ENCODE assay signal across 14 mouse cellular contexts in genomic region chr2:90536555-90536954, GRCm38 (mm10). TPM values are rescaled to one million over a fixed set of nuclear protein-coding genes. Genes with fewer than 3 reads are reported as not detected.
DNase-seq lines count a peak whose midpoint lies in the region; ATAC-seq and TF ChIP-seq lines count a peak whose summit lies in the region.
"Had no signal": no experiment of that assay in that cellular context is flagged by ENCODE, and none has a peak within 500 bp of the region (broad histone marks: within the 10 kb centered on the region; RNA-seq: fewer than 3 reads in every experiment).

No protein-coding gene starts in this region.

- H3K36me3 ChIP-seq in kidney, embryonic 14.5 days (ENCODE audit: control insufficient read depth, insufficient read depth, low read length) = no peaks in the 10 kb centered on the region
- H3K36me3 ChIP-seq in midbrain, embryonic 16.5 days (ENCODE audit: control insufficient read depth, insufficient read depth, low read length) = no peaks in the 10 kb centered on the region
- no peaks in the 10 kb centered on the region for H3K36me3 ChIP-seq in midbrain, embryonic 13.5 days
- H3K36me3 ChIP-seq in midbrain, postnatal 0 days (ENCODE audit: insufficient read depth, low read length) = no peaks in the 10 kb centered on the region
- H3K36me3 ChIP-seq: intestine, embryonic 15.5 days; limb, embryonic 12.5 days had no signal

- peaks cover 14% of the 10 kb centered on the region; the same call in 1 of the 2 replicates for H3K4me1 ChIP-seq in kidney, embryonic 14.5 days (ENCODE audit: control insufficient read depth, insufficient read depth, low read length)
- H3K4me1 ChIP-seq in midbrain, embryonic 16.5 days (ENCODE audit: control insufficient read depth, insufficient read depth, low read length) = peaks cover 8% of the 10 kb centered on the region; the same call in 1 of the 2 replicates
- H3K4me1 ChIP-seq in midbrain, embryonic 13.5 days (replicated peaks) = peaks cover 5% of the 10 kb centered on the region; the same call in 1 of the 2 replicates
- H3K4me1 ChIP-seq in midbrain, postnatal 0 days (ENCODE audit: insufficient read depth, low read length) = no peaks in the 10 kb centered on the region
- H3K4me1 ChIP-seq: limb, embryonic 12.5 days had no signal

- DNase-seq in adrenal gland, postnatal 10 days = peak; percentile 29
- DNase-seq in adrenal gland, postnatal 25 days = no peak
- DNase-seq in kidney, adult 11 months = no peak
- peak; percentile 28 for DNase-seq in midbrain, postnatal 0 days (ENCODE audit: low spot score)
- no peak for DNase-seq in urinary bladder, postnatal 36 days (ENCODE audit: low spot score in 2 of 2)
- DNase-seq: gastrocnemius, postnatal 10 days; heart, adult 2 months; heart, postnatal 14 days had no signal

- H3K27ac ChIP-seq in kidney, embryonic 14.5 days (ENCODE audit: low read depth, low read length) = no peak overlapping the region
- H3K27ac ChIP-seq in midbrain, embryonic 16.5 days (ENCODE audit: low read length) = no peak overlapping the region; the same call in 1 of the 2 replicates
- no peak overlapping the region for H3K27ac ChIP-seq in midbrain, embryonic 13.5 days
- no peak overlapping the region for H3K27ac ChIP-seq in midbrain, postnatal 0 days (ENCODE audit: low read depth, low read length)
- H3K27ac ChIP-seq: heart, adult 2 months; intestine, embryonic 15.5 days; limb, embryonic 12.5 days had no signal

- no peaks in the 10 kb centered on the region for H3K9me3 ChIP-seq in kidney, embryonic 14.5 days (ENCODE audit: control insufficient read depth, low read length)
- no peaks in the 10 kb centered on the region for H3K9me3 ChIP-seq in midbrain, embryonic 16.5 days (replicated peaks; ENCODE audit: control insufficient read depth, low read length, poor library complexity, severe bottlenecking)
- no peaks in the 10 kb centered on the region for H3K9me3 ChIP-seq in midbrain, embryonic 13.5 days
- no peaks in the 10 kb centered on the region for H3K9me3 ChIP-seq in midbrain, postnatal 0 days (ENCODE audit: low read length)
- H3K9me3 ChIP-seq: intestine, embryonic 15.5 days; limb, embryonic 12.5 days had no signal

- WGBS in kidney, embryonic 14.5 days = 14% methylated on average over 9 of the region's 9 CpGs
- 32% methylated on average over 9 of the region's 9 CpGs for WGBS in midbrain, embryonic 16.5 days
- WGBS in midbrain, embryonic 13.5 days = 57% methylated on average over 9 of the region's 9 CpGs
- 42% methylated on average over 9 of the region's 9 CpGs for WGBS in midbrain, postnatal 0 days

- no peak for TF ChIP-seq CTCF in midbrain, postnatal 0 days (IDR thresholded peaks at IDR 0.05)

- H3K27me3 ChIP-seq in kidney, embryonic 14.5 days (ENCODE audit: control insufficient read depth, insufficient read depth, low read length) = no peaks in the 10 kb centered on the region
- no peaks in the 10 kb centered on the region for H3K27me3 ChIP-seq in midbrain, embryonic 16.5 days (ENCODE audit: control insufficient read depth, insufficient read depth, low read depth, low read length)
- H3K27me3 ChIP-seq in midbrain, embryonic 13.5 days = no peaks in the 10 kb centered on the region
- H3K27me3 ChIP-seq in midbrain, postnatal 0 days (ENCODE audit: insufficient read depth, low read length) = no peaks in the 10 kb centered on the region
- H3K27me3 ChIP-seq: CH12.LX; intestine, embryonic 15.5 days had no signal

- H3K9ac ChIP-seq in kidney, embryonic 14.5 days (ENCODE audit: low read depth, low read length) = no peak overlapping the region
- no peak overlapping the region for H3K9ac ChIP-seq in midbrain, embryonic 16.5 days (ENCODE audit: low read depth, low read length)
- no peak overlapping the region for H3K9ac ChIP-seq in midbrain, embryonic 13.5 days (replicated peaks)
- H3K9ac ChIP-seq in midbrain, postnatal 0 days (replicated peaks; ENCODE audit: low read length, poor library complexity, severe bottlenecking) = no peak overlapping the region
- H3K9ac ChIP-seq: intestine, embryonic 15.5 days; limb, embryonic 12.5 days had no signal

- peak; percentile 65; the same call in 1 of the 2 replicates for ATAC-seq in kidney, embryonic 14.5 days (ENCODE audit: low FRiP score, low TSS enrichment)
- peak; percentile 52; the same call in 1 of the 2 replicates for ATAC-seq in midbrain, embryonic 16.5 days
- no peak for ATAC-seq in midbrain, embryonic 13.5 days
- peak; percentile 17; the same call in 1 of the 2 replicates for ATAC-seq in midbrain, postnatal 0 days (ENCODE audit: low FRiP score)
- ATAC-seq: intestine, embryonic 15.5 days had no signal

- H3K4me3 ChIP-seq in kidney, embryonic 14.5 days (ENCODE audit: low read length) = no peak overlapping the region
- H3K4me3 ChIP-seq in midbrain, embryonic 16.5 days (ENCODE audit: low read depth, low read length) = no peak overlapping the region
- H3K4me3 ChIP-seq in midbrain, embryonic 13.5 days (replicated peaks) = no peak overlapping the region
- no peak overlapping the region for H3K4me3 ChIP-seq in midbrain, postnatal 0 days (ENCODE audit: low read depth, low read length)
- H3K4me3 ChIP-seq: heart, adult 2 months; intestine, embryonic 15.5 days; limb, embryonic 12.5 days had no signal

- no peak overlapping the region for H3K4me2 ChIP-seq in kidney, embryonic 14.5 days (replicated peaks; ENCODE audit: low read depth, low read length)
- no peak overlapping the region for H3K4me2 ChIP-seq in midbrain, embryonic 16.5 days (ENCODE audit: low read length)
- H3K4me2 ChIP-seq in midbrain, embryonic 13.5 days (replicated peaks) = no peak overlapping the region
- H3K4me2 ChIP-seq in midbrain, postnatal 0 days (ENCODE audit: low read depth, low read length, poor library complexity, severe bottlenecking) = no peak overlapping the region
- H3K4me2 ChIP-seq: intestine, embryonic 15.5 days; limb, embryonic 12.5 days had no signal

RNA-seq across cellular contexts. Expression of gene Ptprj, which starts 43.9 kb away (rescaled TPM):
- total RNA-seq in adrenal gland, postnatal 10 days (2021) = 10 to 100 TPM; 20.9 to 23.2 TPM
- total RNA-seq in adrenal gland, postnatal 25 days (2021) = 16.0 and 17.4 TPM in 2 replicates
- 7.6 and 10.8 TPM in 2 replicates for polyA plus RNA-seq in kidney, embryonic 14.5 days (2014; fragmentation: Nextera tagmentation; extraction: Ambion mirVana)
- 5.4 and 5.9 TPM in 2 replicates for polyA plus RNA-seq in midbrain, embryonic 16.5 days (2015; fragmentation: Nextera tagmentation; extraction: Ambion mirVana)
- 3.0 and 3.1 TPM in 2 replicates for polyA plus RNA-seq in midbrain, embryonic 13.5 days (2015; fragmentation: Nextera tagmentation; extraction: Ambion mirVana)
- 36.6 and 39.7 TPM in 2 replicates for total RNA-seq in midbrain, postnatal 0 days (2014; rRNA removed)
- polyA plus RNA-seq in midbrain, postnatal 0 days (2015; fragmentation: Nextera tagmentation; extraction: Ambion mirVana) = 3.7 and 4.3 TPM in 2 replicates

Comparison
In these comparisons a context has a peak if more than half of its experiments do, and no peak if none do; other contexts are left out.
1. DNase-seq: peak in adrenal gland, postnatal 10 days (single experiment) and midbrain, postnatal 0 days (single experiment); none in adrenal gland, postnatal 25 days (single experiment), kidney, adult 11 months (single experiment) and urinary bladder, postnatal 36 days (0 of 2).